Mouse (Mus musculus): ENCODE results near the gene C4b.
"Not testable (repeated sequence)": the region's sequence is repeated elsewhere in the genome, so short reads cannot be mapped to it uniquely, and the experiment has no call there.

C4b gene

GRCm38 (mm10) chr17:34743719-34744118 is at the start of gene C4b:
TSS of gene C4b (minus strand) at chr17:34743882.
- peak; percentile 16 to 53 for DNase-seq

DNA sequence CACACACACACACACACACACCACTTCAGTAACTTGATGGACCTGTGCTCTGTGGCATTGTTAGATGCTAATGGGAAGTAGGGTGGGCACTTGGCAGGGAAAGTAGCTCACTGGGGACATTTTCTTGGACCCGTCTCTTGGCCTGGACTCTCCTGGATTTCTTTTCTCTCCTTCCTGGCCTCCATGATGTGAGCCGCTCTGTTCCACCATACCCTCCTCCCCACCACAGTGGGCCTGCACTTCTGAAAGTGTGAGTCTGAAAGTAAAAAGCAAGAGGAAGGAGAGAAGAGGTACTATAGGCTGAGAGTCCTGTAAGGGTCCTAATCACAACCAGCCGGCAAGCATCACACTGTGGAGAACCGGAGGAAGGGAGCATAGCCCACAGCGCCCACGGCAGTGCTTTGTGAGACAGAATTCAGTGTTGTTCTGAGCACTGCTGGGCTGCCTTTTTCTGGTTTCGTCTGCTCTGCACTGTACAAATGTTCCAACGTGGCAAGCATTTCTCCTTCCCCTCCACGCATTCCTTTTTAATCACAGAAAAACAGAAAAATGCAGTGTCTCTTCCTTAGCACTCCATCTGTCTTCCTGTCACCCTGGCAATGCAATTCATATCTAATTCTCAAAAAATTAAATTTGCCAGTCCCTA is 34.1 kb upstream of the C4b start:
- no peak for DNase-seq

GRCm38 (mm10) chr17:34761471-34761870 is 17.8 kb upstream of the C4b start:
- no peak for DNase-seq

GRCm38 (mm10) chr17:34746531-34746930 is 2.8 kb upstream of the C4b start:
- no peak for DNase-seq

DNA sequence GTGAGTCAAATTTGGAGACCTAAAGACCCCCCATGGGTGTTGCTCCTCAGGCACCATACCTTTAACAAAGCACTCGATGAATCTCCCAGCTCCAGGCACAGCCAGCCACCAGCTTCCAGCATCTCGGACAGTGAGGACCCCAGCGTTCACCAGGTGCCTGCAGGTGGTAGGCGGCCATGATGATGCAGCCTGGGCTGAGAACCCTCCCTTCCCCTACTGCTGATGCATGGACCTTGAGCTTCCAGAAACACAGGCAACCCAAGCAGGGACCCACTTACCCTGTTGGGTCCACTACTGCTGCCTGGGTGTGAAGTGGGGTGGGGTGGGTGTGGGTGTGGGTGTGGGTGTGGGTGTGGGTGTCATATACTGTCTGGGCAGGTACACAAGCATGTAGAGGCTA is 1.5 kb upstream of the C4b start:
- DNase-seq, result not testable (repeated sequence)

- DNase-seq, result not testable (repeated sequence)
These were observed 929 bp upstream of the C4b start for GRCm38 (mm10) chr17:34744611-34745010.

- DNase-seq, result no peak
These were observed 524 bp upstream of the C4b start for GRCm38 (mm10) chr17:34744206-34744605.

- no peak for DNase-seq
These were observed 3.4 kb downstream of the C4b start for GRCm38 (mm10) chr17:34740280-34740679.

DNA sequence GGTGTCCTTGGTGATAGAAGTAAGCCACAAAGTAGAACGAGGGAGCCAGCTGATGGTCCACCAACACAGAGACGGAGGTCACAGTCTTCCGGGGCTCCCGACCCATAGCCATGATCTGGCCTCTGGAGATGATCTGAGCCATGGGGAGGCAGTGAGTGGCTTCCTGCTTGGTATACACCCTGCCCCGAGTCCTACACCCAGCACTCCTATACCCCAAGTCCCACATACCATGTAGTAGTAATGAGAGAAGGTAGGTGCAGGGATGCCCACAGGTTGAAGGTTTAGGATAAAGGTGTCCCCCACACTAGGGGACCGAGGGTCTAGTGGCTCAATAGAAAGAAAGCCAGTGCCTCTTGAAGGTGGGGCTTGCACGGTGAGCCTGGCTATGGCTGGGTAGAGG is 4.0 kb downstream of the C4b start:
- not testable (repeated sequence) for DNase-seq

GRCm38 (mm10) chr17:34737466-34737865 is 6.2 kb downstream of the C4b start:
- DNase-seq, result not testable (repeated sequence)

DNA sequence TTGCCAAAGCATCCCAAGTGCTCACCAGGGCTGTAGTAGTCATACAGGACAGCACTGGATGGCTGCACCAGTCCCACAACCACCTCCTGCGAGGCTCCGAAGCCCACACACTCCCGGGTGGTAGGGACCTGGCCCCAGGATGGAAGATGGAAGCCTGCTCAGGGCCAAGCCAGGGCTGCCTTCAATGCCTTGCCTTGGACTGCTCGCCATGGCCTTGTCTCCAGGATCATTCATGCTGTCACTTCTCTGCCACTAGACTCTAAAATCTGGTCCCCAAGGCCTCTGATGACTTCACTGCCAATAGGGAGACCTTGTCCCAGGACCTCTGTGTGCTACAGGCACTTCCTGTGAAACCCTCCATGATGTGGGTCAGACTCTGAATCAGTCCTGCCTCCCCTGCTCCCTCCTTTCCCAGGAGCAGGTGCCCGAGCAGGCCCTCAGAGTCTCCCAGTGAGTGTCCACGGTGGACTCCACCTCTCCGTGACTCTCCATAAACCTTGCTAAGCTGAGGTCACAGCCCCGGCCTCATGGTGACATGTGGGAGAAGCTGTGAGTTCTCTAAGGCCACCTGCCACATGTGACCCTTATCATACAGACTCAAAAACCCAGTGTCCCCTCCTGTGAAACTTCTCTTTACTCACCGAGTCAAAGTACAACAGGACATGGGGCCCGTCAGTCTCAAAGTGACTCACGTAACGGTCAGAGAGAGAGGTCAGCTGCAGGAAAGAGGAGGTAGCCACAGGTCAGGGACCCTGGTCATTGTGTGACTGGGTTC is 13.7 kb downstream of the C4b start:
- DNase-seq, result not testable (repeated sequence)

- DNase-seq, result not testable (repeated sequence)
These were observed 14.5 kb downstream of the C4b start for GRCm38 (mm10) chr17:34729155-34729554.

DNA sequence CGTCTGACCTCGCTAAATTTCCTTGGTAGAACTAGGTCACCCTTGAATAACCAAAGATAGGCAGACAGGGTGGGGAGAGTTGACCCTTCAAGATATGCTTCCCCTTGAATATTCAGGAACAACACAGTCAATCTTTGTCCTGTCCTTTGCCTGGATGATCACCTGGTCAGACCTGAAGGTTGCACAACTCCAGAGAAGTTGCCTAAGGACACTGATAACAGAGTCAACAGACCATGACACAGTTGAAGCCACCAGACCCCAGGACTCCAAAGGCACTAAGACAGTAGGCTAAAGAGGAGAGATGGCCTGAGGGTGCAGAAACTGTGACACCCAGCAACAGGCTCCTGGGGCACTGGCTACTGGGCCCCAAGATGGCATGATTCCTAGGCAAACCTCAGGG is 15.8 kb downstream of the C4b start:
- no peak for DNase-seq

DNA sequence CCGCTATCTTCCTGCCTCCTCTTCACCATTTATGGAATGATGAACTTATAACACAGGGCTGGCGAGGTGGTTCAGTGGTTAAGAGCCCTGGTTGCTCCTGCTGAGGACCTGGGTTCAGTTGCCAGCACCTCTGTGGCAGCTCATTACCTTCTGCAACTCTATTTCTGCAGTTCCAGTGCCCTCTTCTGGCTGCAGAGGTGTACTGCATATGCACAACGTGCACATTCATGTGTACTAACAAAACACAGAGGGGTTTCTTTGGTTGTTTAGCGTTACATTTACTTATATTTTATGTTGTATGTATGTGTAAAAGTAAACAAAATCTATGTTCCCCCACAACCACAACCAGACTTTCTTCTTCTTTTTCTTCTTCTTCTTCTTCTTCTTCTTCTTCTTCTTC is 20.6 kb downstream of the C4b start:
- DNase-seq, result no peak

DNA sequence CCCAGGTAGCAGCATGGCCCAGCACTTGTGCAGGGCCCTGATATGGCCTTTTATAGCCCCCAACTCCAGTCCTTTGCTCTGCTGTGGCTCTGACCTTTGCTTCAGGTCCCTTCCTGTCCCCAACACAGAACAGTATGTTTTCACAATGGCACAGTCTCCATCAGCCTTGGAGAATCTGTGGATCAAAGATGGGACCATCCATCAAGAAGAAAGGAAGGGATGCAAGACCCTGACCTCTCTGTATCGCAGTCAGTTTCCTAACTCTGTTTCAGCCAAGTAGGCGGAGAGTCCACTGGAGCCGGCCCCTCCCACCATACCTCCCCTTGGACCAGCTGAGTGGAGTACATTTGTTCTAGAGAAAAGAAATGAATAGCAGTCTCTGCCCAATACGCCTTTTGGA is 21.4 kb downstream of the C4b start:
- DNase-seq, result not testable (repeated sequence)

GRCm38 (mm10) chr17:34719886-34720285 is 23.8 kb downstream of the C4b start:
- not testable (repeated sequence) for DNase-seq

- no peak for DNase-seq
These were observed 26.3 kb downstream of the C4b start for GRCm38 (mm10) chr17:34717401-34717800.

DNA sequence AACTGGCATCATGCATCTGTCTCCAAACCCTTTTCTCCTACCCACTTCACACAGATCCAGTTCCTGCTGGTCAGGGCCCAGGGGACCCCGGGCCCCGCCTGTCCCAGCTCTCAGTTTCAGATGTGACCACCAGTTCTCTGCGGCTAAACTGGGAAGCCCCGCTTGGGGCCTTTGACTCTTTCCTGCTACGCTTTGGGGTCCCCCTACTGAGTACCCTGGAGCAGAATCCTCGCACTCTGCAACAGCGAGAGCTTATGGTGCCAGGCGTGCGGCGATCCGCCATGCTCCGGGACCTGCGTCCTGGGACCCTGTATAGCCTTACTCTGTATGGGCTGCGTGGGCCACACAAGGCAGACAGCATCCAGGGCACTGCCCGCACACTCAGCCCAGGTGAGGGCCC is 27.4 kb downstream of the C4b start:
- DNase-seq, result no peak

DNA sequence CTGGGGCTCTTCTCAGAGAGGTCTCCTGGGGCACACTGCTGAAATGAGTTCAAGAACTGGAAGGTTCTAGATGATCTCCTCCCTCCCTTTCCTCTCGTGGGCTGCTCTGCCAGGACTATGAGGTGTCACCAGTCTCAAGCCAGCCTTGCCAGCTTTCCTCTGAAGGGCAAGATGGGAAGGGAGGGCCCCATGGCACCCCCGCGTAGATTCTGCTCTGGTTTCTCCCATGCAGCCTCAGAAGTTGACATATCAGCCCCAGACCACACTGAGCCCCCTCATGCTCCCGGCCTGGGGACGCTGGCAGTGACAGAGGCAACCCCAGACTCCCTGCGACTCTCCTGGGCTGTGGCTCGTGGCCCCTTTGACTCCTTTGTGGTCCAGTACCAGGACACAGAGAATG is 28.2 kb downstream of the C4b start:
- DNase-seq, result not testable (repeated sequence)

DNA sequence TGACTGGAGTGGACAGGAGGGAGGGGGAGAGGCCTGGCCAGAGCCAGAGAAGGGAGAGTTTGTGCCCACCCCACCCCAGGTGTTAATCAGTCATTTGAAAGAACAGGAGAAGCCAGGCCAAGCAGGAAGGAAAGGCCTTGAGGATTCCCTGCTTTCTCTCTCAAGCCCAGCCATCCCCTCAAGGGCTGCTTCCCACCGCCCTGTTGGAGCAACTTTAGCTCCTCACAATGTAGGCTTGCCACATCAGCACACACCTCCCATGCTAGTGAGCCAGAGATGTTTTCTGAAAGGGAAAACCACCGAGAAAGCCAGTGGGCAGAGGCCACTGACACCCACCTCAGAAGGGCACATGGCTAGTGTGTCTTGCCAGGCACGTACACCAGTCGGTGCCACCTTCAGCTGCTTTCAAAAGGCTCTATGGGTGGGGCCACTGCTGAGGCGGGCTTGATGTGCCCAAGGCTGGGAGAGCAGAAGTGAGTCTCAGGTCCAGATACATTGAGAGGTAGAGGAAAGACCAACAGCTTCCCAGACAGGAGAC is 28.7 kb downstream of the C4b start:
- DNase-seq, result not testable (repeated sequence)

DNA sequence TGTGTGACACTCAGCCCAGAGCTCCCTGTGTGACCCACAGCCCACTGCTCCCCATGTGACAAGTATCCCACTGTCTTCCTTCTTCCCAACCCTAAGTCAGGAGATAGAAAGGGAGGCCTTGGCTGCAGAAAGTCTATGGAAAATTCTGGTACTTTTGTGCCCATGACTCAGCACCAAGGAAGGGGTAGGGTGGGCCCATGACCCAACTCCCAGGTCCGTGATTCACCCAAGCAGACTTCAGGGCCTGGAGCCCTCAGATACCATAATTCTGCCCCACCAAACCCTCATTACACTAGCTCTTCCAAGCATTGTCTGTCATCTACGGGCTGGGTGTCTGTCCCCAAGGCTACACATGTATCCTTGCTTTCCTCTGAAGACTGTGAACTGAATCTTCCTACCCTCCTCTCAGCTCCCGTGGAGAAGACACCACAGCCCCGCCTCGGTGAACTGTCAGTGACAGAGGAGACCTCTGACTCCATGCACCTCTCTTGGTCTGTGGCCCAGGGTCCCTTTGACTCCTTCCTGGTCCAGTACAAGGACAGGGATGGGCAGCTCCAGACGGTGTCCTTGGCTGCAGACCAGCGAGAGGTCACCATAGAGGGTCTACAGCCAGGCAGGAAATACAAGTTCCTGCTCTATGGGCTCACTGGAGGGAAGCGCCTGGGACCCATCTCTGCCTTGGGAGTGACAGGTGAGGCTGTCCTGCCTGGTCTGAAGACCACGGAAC is 29.3 kb downstream of the C4b start:
- peak; percentile 58 to 83 for DNase-seq

- DNase-seq, result peak; percentile 79 to 81
These were observed 30.7 kb downstream of the C4b start for GRCm38 (mm10) chr17:34712951-34713350.

DNA sequence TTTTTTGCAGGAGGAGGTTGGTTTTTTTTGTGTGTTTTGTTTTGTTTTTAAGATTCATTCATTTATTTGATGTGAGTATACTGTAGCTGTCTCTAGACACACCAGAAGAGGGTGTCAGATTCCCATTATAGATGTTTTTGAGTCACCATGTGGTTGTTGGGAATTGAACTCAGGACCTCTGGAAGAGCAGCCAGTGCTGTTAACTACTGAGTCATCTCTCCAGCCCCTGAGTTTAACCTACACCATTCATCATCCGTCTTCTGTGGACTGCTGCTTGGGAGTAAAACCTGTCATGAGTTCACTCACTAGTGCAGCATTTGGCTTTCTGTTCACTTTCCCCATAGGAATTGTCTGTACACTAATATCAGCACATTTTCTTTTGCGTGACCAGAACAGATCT is 37.2 kb downstream of the C4b start:
- DNase-seq, result not testable (repeated sequence)
